Mouse (Mus musculus) adrenal gland, adult 2 months (tissue): ENCODE results near the gene Rasal2. TPM values are rescaled to one million over a fixed set of nuclear protein-coding genes. Genes with fewer than 3 reads are reported as not detected.

Experiments used
- DNase-seq: peaks from one replicate; pipeline ENCODE4 v3.0.0; 2021
- polyA plus RNA-seq: library from polyadenylated mRNA; depleted of rRNA; stranded (reverse); fragments of >200 nt; gene quantifications from 2 replicates; pipeline ENCODE4 v1.2.3, GENCODE M21; 2012
- total RNA-seq, 2 experiments: library from RNA; stranded (reverse); gene quantifications; 2 replicates each; pipeline ENCODE4 v1.2.3; 2021

Gene Rasal2
- total and polyA plus RNA-seq, 3 experiments: 1.6 to 13.7 (median 13.0) TPM

- peak; percentile 21 for DNase-seq
These were observed 27.7 kb upstream of the Rasal2 start for GRCm38 (mm10) chr1:157439973-157440641.

DNA sequence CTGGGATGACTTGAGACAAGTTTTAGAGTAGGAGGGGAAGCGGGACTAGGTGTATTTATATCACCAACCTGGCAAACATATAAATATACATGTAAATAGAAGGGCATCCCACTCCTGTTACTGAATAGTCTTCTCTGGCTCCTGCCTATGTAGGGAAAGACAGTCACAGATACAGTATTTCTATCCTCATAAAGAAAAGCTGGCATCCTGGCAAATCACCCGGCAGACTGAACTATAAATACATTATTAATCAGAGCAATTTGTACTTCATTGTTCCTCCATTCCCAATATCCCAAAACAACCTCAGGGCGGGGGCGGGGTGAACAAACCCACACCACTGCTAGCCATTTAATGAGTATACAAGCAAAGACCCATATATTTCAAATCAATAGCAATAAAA lies 26.7 kb upstream of the Rasal2 start:
- DNase-seq: no peak

DNA sequence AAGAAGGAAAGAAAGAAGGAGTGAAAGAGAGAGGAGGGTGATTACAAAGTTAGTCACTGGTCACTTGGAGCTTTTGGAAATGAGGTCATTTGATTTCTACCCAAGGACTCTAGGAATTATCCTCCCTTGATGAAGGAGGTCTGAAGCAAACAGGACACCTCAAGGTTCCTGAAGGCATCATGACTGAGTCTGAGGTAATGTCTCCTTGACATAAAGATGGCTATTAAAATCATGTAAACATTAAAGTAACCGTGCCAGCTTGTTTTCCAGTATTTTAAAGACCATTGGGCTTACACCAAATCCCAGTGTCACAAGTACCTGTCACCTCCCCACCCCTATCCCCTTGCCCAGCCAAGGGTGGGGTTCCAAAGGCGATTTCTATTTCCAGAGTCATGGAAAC lies 25.9 kb upstream of the Rasal2 start:
- DNase-seq: no peak

DNA sequence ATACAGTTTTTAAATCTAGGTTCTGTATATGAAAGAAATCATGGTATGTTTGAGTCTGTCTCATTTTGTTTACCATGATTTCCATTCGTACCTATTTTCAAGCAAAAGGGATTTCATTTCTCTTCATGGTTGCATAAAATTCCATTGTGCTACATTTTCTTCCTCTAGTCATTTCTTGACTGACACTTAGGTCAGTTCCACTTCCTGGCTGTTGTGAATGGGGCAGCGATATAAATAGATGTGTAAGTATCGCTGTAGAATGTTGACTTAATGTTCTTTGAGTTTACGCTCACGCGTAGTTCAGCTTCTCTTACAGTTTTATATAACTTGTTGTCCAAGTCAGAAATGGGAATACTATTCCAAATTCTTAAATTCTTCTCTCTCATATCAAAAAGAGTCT lies 23.5 kb upstream of the Rasal2 start:
- DNase-seq: no peak

- peak; percentile 44 for DNase-seq
These were observed 22.0 kb upstream of the Rasal2 start for GRCm38 (mm10) chr1:157434404-157434803.

- DNase-seq: no peak
These were observed 20.9 kb upstream of the Rasal2 start for GRCm38 (mm10) chr1:157433316-157433715.

- DNase-seq: no peak
These were observed 16.0 kb upstream of the Rasal2 start for GRCm38 (mm10) chr1:157428366-157428765.

GRCm38 (mm10) chr1:157427604-157428003 lies 15.2 kb upstream of the Rasal2 start:
- DNase-seq: no peak

GRCm38 (mm10) chr1:157426933-157427332 lies 14.5 kb upstream of the Rasal2 start:
- DNase-seq: no peak

DNA sequence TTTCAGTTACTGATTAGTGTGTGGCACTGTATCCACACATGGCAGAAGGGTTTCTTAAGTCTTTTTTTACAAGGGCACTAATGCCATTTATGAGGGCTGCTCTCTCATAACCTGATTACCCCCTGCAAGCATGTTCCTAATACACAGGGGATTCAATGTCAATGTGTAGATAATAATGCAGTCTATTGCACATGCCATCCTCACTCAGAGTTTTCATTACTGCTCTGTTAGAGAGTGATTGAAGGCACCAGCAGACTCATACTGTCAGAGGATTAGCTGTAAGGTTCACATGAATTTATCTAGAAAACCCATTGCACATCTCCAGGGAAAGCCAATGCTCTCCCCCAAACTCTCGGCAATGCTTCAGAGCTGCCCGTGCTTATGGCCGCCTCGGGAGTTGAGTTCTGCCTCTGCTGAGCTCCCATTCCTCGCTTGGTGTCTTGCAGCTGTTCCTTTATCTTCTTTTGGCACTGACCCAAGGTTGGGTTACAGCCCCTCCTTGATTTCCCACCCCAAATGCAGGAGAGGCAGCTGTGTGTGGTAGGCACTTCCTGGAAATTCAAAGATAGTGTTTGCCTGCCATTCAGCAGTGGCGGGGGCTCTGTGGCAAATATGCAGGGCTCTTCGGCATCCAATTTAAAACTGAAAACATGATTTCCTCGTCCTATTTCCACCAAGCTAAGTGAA lies 13.5 kb upstream of the Rasal2 start:
- no peak for DNase-seq

DNA sequence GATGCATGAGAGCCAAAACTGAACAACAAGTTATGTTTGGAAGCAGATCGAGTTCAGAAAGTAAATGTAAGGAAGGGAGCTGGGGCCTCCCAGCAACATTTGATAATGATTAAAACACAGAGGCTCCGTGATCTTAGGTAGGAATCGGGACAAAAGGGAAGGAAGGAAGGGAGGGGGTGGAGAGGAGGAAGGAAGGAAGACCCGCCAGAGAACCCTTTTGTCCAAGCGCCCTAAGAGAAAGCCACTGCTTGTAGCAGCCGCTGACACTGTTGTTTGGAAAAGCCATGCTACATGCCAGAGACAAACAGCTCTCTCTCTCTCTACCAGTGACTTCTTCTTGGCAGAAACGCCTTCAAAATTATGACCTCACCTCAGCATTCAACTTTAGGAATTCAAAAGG lies 5.5 kb upstream of the Rasal2 start:
- no peak for DNase-seq

GRCm38 (mm10) chr1:157417414-157417813 lies 5.0 kb upstream of the Rasal2 start:
- DNase-seq: no peak

DNA sequence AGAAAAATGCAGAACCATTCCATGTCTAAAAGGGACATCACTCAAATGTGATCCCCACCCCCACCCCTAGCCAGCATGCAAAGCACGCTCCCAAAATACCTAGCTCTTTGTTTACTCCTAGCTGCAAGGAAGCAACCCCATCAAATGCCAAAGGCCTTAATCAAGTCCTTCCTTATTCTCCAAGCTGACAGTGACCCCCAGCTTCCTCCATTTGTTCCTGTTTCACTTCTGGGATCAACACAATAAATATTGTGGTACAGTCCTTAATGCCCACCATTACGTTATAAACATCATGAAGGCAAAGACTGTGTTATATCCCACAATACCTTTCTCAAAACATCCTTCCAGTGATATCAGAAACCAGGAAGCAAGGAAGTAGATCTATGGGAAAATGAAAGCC lies 4.2 kb upstream of the Rasal2 start:
- no peak for DNase-seq

- no peak for DNase-seq
These were observed 3.4 kb upstream of the Rasal2 start for GRCm38 (mm10) chr1:157415771-157416170.

DNA sequence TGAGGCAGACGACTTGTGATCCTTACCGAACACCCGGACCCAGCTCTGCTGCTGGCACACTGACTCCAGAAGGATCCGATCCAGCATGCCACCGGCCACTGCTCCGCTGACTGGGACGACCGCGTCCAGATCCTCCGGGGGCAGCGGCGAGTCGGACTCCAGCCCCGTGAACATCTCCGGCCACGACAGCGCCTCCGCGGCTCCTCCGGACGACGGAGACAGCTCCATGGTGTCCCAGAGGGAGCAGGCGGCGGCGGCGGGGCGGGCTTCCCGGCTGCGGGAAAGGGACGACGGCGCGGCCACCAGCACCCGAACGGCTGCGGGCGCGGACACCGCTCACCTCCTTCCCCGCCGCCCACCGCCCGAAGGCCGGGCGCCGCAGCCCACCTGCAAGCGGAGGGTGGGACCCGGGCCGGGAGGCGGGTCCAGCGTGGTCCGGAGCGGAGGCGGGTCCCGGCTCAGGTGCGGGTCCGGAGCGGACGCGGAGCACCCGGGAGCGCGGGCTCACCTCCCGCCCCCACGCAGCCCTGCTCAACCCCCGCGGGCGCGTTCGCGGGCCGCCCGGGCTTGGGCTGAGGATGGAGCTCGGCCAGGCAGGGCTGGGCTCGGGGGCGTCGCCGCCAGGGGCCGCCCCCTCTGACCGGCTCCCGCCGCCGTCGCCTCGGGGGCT lies 549 bp downstream of the Rasal2 start:
- DNase-seq: peak; percentile 87

- DNase-seq: no peak
These were observed 1.1 kb downstream of the Rasal2 start for GRCm38 (mm10) chr1:157411341-157411710.

DNA sequence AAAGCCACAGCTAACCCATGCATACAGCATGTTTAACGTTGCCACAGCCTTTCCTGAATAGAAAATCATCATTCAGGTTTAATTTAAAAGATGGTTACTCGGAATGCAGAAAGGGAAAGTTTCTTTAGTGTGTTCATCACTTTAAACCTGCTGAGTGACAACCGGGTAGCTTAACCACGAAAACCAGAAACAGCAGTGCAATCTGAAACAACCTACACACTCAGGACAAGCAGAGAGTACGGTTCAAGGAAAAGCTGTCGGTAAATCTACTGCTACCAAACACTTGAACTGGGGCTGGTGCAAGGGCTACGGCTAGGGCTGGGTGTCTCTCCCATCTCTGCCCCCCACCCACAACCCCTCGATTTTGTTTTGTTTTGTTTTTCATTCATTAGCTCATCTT lies 1.5 kb downstream of the Rasal2 start:
- DNase-seq: peak; percentile 4

GRCm38 (mm10) chr1:157409648-157410047 lies 2.7 kb downstream of the Rasal2 start:
- no peak for DNase-seq

GRCm38 (mm10) chr1:157388027-157388426 lies 24.4 kb downstream of the Rasal2 start:
- no peak for DNase-seq

GRCm38 (mm10) chr1:157380694-157381093 lies 31.7 kb downstream of the Rasal2 start:
- peak; percentile 53 for DNase-seq

GRCm38 (mm10) chr1:157370397-157370796 lies 42.0 kb downstream of the Rasal2 start:
- no peak for DNase-seq

- no peak for DNase-seq
These were observed 44.1 kb downstream of the Rasal2 start for GRCm38 (mm10) chr1:157368316-157368715.

GRCm38 (mm10) chr1:157346661-157347060 lies 65.7 kb downstream of the Rasal2 start:
- no peak for DNase-seq
